Mouse (Mus musculus) heart, embryonic 11.5 days (tissue): ENCODE measurements at regions not wholly inside any gene's neighbourhood (a gene's known extent, or its start where the extent isn't known, plus 50 kb on each side); places are given as distances from the start of the nearest gene placed in this dataset.

Experiments
- ATAC-seq: fragments of 200-750 bp; cut with Nextera tagmentation; replicated peaks from 2 replicates; pipeline ENCODE4 v1.8.0; 2017; ENCODE audit warnings: moderate library complexity; ENCODE audit not compliant: insufficient number of reproducible peaks, low FRiP score, low TSS enrichment
- H3K27ac ChIP-seq: fragments of 300-500 bp; sonication (generic); 2 replicates; pipeline ENCODE4 v1.5.1; 2014; ENCODE audit warnings: mild to moderate bottlenecking, low read depth, low read length
- H3K27me3 ChIP-seq: fragments of 300-500 bp; sonication (generic); 2 replicates; pipeline ENCODE4 v1.6.1; 2014; ENCODE audit warnings: mild to moderate bottlenecking, low read length, mixed read lengths; ENCODE audit not compliant: control insufficient read depth, insufficient read depth
- H3K36me3 ChIP-seq: fragments of 300-500 bp; sonication (generic); 2 replicates; pipeline ENCODE4 v1.6.1; 2014; ENCODE audit warnings: mild to moderate bottlenecking, low read length, moderate library complexity, mixed read lengths; ENCODE audit not compliant: control insufficient read depth, insufficient read depth
- H3K4me1 ChIP-seq: fragments of 300-500 bp; sonication (generic); 2 replicates; pipeline ENCODE4 v1.6.1; 2014; ENCODE audit warnings: low read length; ENCODE audit not compliant: control insufficient read depth, insufficient read depth
- H3K4me2 ChIP-seq: fragments of 300-500 bp; sonication (generic); 2 replicates; pipeline ENCODE4 v1.6.1; 2014; ENCODE audit warnings: mild to moderate bottlenecking, moderate library complexity
- H3K4me3 ChIP-seq: fragments of 300-500 bp; sonication (generic); 2 replicates; pipeline ENCODE4 v1.5.1; 2014; ENCODE audit warnings: low read depth, low read length
- H3K9ac ChIP-seq: fragments of 300-500 bp; sonication (generic); 2 replicates; pipeline ENCODE4 v1.6.1; 2014; ENCODE audit warnings: mild to moderate bottlenecking, low read depth, low read length, moderate library complexity
- H3K9me3 ChIP-seq: fragments of 300-500 bp; sonication (generic); replicated peaks from 2 replicates; pipeline ENCODE4 v1.6.1; 2016; ENCODE audit warnings: low read length; ENCODE audit not compliant: control insufficient read depth
- WGBS: fragments of 180-500 bp; shearing (Covaris S2); extraction: QIAGEN DNeasy Blood & Tissue Kit; methylation state at CpG from one replicate; pipeline ENCODE4 v1.1.7; 2014; ENCODE audit not compliant: insufficient replicate concordance; 5-methylcytosine and 5-hydroxymethylcytosine counted together

GRCm38 (mm10) chr3:144025451-144026125 is 179.4 kb downstream of the Lmo4 start:
- Histone ChIP-seq H3K4me3 (no peak overlapping the region), H3K27me3 (no peaks in the 10 kb centered on the region), H3K4me2 (no peak overlapping the region), H3K36me3 (no peaks in the 10 kb centered on the region), H3K9me3 (no peaks in the 10 kb centered on the region), H3K4me1 (no peaks in the 10 kb centered on the region), H3K27ac (no peak overlapping the region), H3K9ac (no peak overlapping the region)
- no peak for ATAC-seq
- WGBS, result 71% methylated on average over 14 of the region's 14 CpGs

GRCm38 (mm10) chr3:144024216-144024615 is 180.8 kb downstream of the Lmo4 start:
- WGBS, result 75% methylated on average over 5 of the region's 5 CpGs
- H3K27ac ChIP-seq, result no peak overlapping the region
- no peaks in the 10 kb centered on the region for H3K4me1 ChIP-seq
- no peak overlapping the region for H3K9ac ChIP-seq
- H3K4me3 ChIP-seq, result no peak overlapping the region
- H3K36me3 ChIP-seq, result no peaks in the 10 kb centered on the region
- H3K4me2 ChIP-seq, result no peak overlapping the region
- H3K9me3 ChIP-seq, result no peaks in the 10 kb centered on the region
- ATAC-seq, result no peak
- H3K27me3 ChIP-seq, result no peaks in the 10 kb centered on the region

GRCm38 (mm10) chr3:144023058-144023457 is 182.0 kb downstream of the Lmo4 start:
- Histone ChIP-seq H3K27me3 (no peaks in the 10 kb centered on the region), H3K36me3 (no peaks in the 10 kb centered on the region), H3K9me3 (no peaks in the 10 kb centered on the region), H3K4me1 (no peaks in the 10 kb centered on the region), H3K4me3 (no peak overlapping the region), H3K27ac (no peak overlapping the region), H3K4me2 (no peak overlapping the region), H3K9ac (no peak overlapping the region)
- ATAC-seq, result no peak
- 67% methylated on average over 3 of the region's 3 CpGs for WGBS

GRCm38 (mm10) chr3:144021969-144022368 is 183.1 kb downstream of the Lmo4 start:
- Histone ChIP-seq H3K9ac (no peak overlapping the region), H3K27me3 (no peaks in the 10 kb centered on the region), H3K27ac (no peak overlapping the region), H3K4me3 (no peak overlapping the region), H3K4me2 (no peak overlapping the region), H3K36me3 (no peaks in the 10 kb centered on the region), H3K9me3 (no peaks in the 10 kb centered on the region), H3K4me1 (no peaks in the 10 kb centered on the region)
- 85% methylated on average over 5 of the region's 5 CpGs for WGBS
- ATAC-seq, result no peak

GRCm38 (mm10) chr3:144020189-144020940 is 184.7 kb downstream of the Lmo4 start:
- Histone ChIP-seq H3K4me2 (no peak overlapping the region), H3K4me1 (no peaks in the 10 kb centered on the region), H3K27me3 (no peaks in the 10 kb centered on the region), H3K4me3 (no peak overlapping the region), H3K36me3 (no peaks in the 10 kb centered on the region), H3K9ac (no peak overlapping the region), H3K9me3 (no peaks in the 10 kb centered on the region), H3K27ac (no peak overlapping the region)
- 60% methylated on average over 8 of the region's 8 CpGs for WGBS
- no peak for ATAC-seq

- no peaks in the 10 kb centered on the region for H3K9me3 ChIP-seq
- ATAC-seq, result no peak
- no peaks in the 10 kb centered on the region for H3K36me3 ChIP-seq
- H3K4me3 ChIP-seq, result no peak overlapping the region
- H3K4me2 ChIP-seq, result no peak overlapping the region
- H3K9ac ChIP-seq, result no peak overlapping the region
- H3K27me3 ChIP-seq, result no peaks in the 10 kb centered on the region
- no peaks in the 10 kb centered on the region for H3K4me1 ChIP-seq
- no peak overlapping the region for H3K27ac ChIP-seq
- WGBS, result 82% methylated on average over 2 of the region's 2 CpGs
These were observed 185.7 kb downstream of the Lmo4 start for GRCm38 (mm10) chr3:144019293-144019692.

GRCm38 (mm10) chr3:144018559-144018958 is 186.5 kb downstream of the Lmo4 start:
- H3K4me1 ChIP-seq, result no peaks in the 10 kb centered on the region
- no peaks in the 10 kb centered on the region for H3K9me3 ChIP-seq
- H3K27me3 ChIP-seq, result no peaks in the 10 kb centered on the region
- H3K4me2 ChIP-seq, result no peak overlapping the region
- no peaks in the 10 kb centered on the region for H3K36me3 ChIP-seq
- H3K9ac ChIP-seq, result no peak overlapping the region
- 59% methylated on average over 4 of the region's 4 CpGs for WGBS
- no peak overlapping the region for H3K27ac ChIP-seq
- no peak for ATAC-seq
- H3K4me3 ChIP-seq, result no peak overlapping the region

GRCm38 (mm10) chr3:144015236-144015635 is 189.8 kb downstream of the Lmo4 start:
- Histone ChIP-seq H3K4me2 (no peak overlapping the region), H3K4me1 (peaks cover 5% of the 10 kb centered on the region; the same call in 1 of the 2 replicates), H3K36me3 (no peaks in the 10 kb centered on the region), H3K27me3 (no peaks in the 10 kb centered on the region), H3K9ac (no peak overlapping the region), H3K4me3 (no peak overlapping the region), H3K27ac (no peak overlapping the region), H3K9me3 (no peaks in the 10 kb centered on the region)
- ATAC-seq, result no peak
- WGBS, result 77% methylated on average over 3 of the region's 3 CpGs
